Mouse (Mus musculus) embryonic facial prominence, embryonic 11.5 days (tissue): Measurements from ENCODE around the gene Lonp2. TPM values are rescaled to one million over a fixed set of nuclear protein-coding genes. Genes with fewer than 3 reads are reported as not detected.

Source experiments
- ATAC-seq: fragments of 200-750 bp; cut with Nextera tagmentation; replicated peaks from 2 replicates; pipeline ENCODE4 v1.8.0; 2017; ENCODE audit warnings: low read depth; ENCODE audit not compliant: insufficient number of reproducible peaks, low FRiP score, low TSS enrichment
- DNase-seq: peaks from one replicate; pipeline ENCODE4 v3.0.0-alpha.2; 2015; ENCODE audit warnings: low spot score
- H3K27ac ChIP-seq: fragments of 300-500 bp; sonication (generic); replicated peaks from 2 replicates; pipeline ENCODE4 v1.5.1; 2014; ENCODE audit warnings: mild to moderate bottlenecking, low read depth, low read length, control low read depth
- H3K27me3 ChIP-seq: fragments of 300-500 bp; sonication (generic); 2 replicates; pipeline ENCODE4 v1.6.1; 2014; ENCODE audit warnings: mild to moderate bottlenecking, low read length, moderate library complexity, mixed read lengths; ENCODE audit not compliant: control insufficient read depth, insufficient read depth
- H3K36me3 ChIP-seq: fragments of 300-500 bp; sonication (generic); replicated peaks from 2 replicates; pipeline ENCODE4 v1.6.1; 2014; ENCODE audit warnings: low read depth, mild to moderate bottlenecking, low read length, moderate library complexity, mixed read lengths; ENCODE audit not compliant: control insufficient read depth, insufficient read depth
- H3K4me1 ChIP-seq: fragments of 300-500 bp; sonication (generic); 2 replicates; pipeline ENCODE4 v1.6.1; 2014; ENCODE audit warnings: low read length, mixed read lengths; ENCODE audit not compliant: control insufficient read depth, insufficient read depth
- H3K4me2 ChIP-seq: fragments of 300-500 bp; sonication (generic); 2 replicates; pipeline ENCODE4 v1.6.1; 2014; ENCODE audit warnings: low read depth, mild to moderate bottlenecking, control low read depth, low read length, moderate library complexity
- H3K4me3 ChIP-seq: fragments of 300-500 bp; sonication (generic); 2 replicates; pipeline ENCODE4 v1.5.1; 2014; ENCODE audit warnings: low read depth, low read length, control low read depth
- H3K9ac ChIP-seq: fragments of 300-500 bp; sonication (generic); replicated peaks from 2 replicates; pipeline ENCODE4 v1.6.1; 2014; ENCODE audit warnings: mild to moderate bottlenecking, control low read depth, low read length
- H3K9me3 ChIP-seq: fragments of 300-500 bp; sonication (generic); replicated peaks from 2 replicates; pipeline ENCODE4 v1.6.1; 2016; ENCODE audit warnings: mild to moderate bottlenecking, low read length, inconsistent platforms, mixed read lengths; ENCODE audit not compliant: control insufficient read depth
- WGBS: fragments of 180-500 bp; shearing (Covaris S2); extraction: QIAGEN DNeasy Blood & Tissue Kit; methylation state at CpG from one replicate; pipeline ENCODE4 v1.1.7; 2014; 5-methylcytosine and 5-hydroxymethylcytosine counted together
- microRNA-seq: library from miRNA; unstranded; fragments of <30 nt; microRNA quantifications from one replicate; pipeline ENCODE4, GENCODE M21; 2016; ENCODE audit warnings: borderline number of aligned reads
- polyA plus RNA-seq: library from polyadenylated mRNA; unstranded; fragments of >200 nt; fragmentation: Nextera tagmentation; extraction: Ambion mirVana; gene quantifications from 2 replicates; pipeline ENCODE4 v1.2.1, GENCODE M21; 2014

The Lonp2 gene
- polyA plus RNA-seq, 1 experiment from 2014 or later, result 67.3 TPM

DNA sequence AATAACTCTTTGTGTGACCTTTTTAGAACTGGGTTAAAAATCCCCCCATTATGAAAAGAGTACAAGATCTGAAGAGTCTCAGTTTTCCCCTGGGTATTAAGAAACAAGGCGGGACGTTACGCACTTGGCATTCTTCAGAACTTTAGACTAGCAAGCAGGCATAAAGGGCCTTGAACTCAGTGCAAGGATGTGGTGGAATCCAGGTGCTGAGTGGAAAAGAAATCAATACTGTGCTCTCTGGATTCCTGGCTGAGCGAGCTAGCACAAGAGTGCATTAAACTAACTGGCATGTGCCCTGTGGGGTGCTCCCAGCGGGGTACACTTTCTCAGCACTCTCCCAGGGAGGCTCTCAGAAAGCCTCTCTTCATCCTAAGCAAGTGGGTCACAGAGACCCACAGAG is 139.0 kb downstream of the Lonp2 start:
- H3K4me2 ChIP-seq, result no peak overlapping the region
- no peak overlapping the region for H3K9ac ChIP-seq
- no peak for ATAC-seq
- no peak overlapping the region for H3K27ac ChIP-seq
- H3K9me3 ChIP-seq, result no peaks in the 10 kb centered on the region
- H3K36me3 ChIP-seq, result no peaks in the 10 kb centered on the region
- no peak for DNase-seq
- no peaks in the 10 kb centered on the region for H3K27me3 ChIP-seq
- H3K4me3 ChIP-seq, result no peak overlapping the region
- 51% methylated on average over 5 of the region's 5 CpGs for WGBS
- no peaks in the 10 kb centered on the region for H3K4me1 ChIP-seq

- no peaks in the 10 kb centered on the region for H3K4me1 ChIP-seq
- H3K27me3 ChIP-seq, result no peaks in the 10 kb centered on the region
- H3K36me3 ChIP-seq, result no peaks in the 10 kb centered on the region
- 88% methylated on average over 10 of the region's 10 CpGs for WGBS
- ATAC-seq, result no peak
- H3K27ac ChIP-seq, result no peak overlapping the region
- no peak overlapping the region for H3K4me2 ChIP-seq
- no peak for DNase-seq
- H3K9ac ChIP-seq, result no peak overlapping the region
- H3K4me3 ChIP-seq, result no peak overlapping the region
- no peaks in the 10 kb centered on the region for H3K9me3 ChIP-seq
These were observed 141.3 kb downstream of the Lonp2 start for GRCm38 (mm10) chr8:86765155-86765554.

- DNase-seq, result no peak
- ATAC-seq, result no peak
- Histone ChIP-seq H3K4me1 (no peaks in the 10 kb centered on the region), H3K27me3 (no peaks in the 10 kb centered on the region), H3K4me3 (no peak overlapping the region), H3K9ac (no peak overlapping the region), H3K9me3 (no peaks in the 10 kb centered on the region), H3K27ac (no peak overlapping the region), H3K4me2 (no peak overlapping the region), H3K36me3 (no peaks in the 10 kb centered on the region)
- 92% methylated on average over 8 of the region's 8 CpGs for WGBS
These were observed 141.8 kb downstream of the Lonp2 start for GRCm38 (mm10) chr8:86765669-86766068.

DNA sequence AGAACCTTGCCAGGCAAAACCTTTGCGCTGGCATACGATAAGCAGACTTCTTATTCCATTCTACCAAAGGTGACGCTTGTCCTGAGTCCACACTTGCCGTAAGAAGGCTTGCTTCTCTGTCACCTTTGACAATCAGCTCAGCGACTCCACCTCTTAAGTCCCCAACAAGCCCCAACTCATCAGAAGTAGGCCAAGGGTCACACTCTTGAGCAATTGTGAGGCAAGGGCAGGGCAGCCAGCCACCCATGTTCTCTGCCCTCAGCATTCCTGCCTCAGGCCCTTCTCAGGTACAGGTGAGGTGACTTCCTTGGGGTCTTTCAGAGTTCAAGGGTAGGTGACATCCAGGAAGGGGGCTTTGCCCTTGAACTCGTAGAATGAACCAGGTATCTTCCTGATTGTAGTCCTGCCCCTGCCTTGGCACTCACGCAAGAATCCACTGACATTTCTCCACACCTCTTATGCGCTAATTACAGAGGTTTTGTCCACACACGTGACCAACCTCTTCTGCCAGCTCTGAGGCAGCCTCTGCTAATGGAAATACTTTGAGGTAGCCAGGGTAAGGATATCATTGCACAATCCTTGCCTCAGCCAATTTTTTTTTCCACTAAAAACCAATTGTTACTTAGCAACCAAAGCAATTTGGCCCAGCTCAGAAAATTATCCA is 142.8 kb downstream of the Lonp2 start:
- Histone ChIP-seq H3K4me2 (no peak overlapping the region), H3K9me3 (no peaks in the 10 kb centered on the region), H3K9ac (no peak overlapping the region), H3K27me3 (no peaks in the 10 kb centered on the region), H3K4me1 (no peaks in the 10 kb centered on the region), H3K27ac (no peak overlapping the region), H3K36me3 (no peaks in the 10 kb centered on the region), H3K4me3 (no peak overlapping the region)
- ATAC-seq, result no peak
- WGBS, result 81% methylated on average over 9 of the region's 9 CpGs
- no peak for DNase-seq

DNA sequence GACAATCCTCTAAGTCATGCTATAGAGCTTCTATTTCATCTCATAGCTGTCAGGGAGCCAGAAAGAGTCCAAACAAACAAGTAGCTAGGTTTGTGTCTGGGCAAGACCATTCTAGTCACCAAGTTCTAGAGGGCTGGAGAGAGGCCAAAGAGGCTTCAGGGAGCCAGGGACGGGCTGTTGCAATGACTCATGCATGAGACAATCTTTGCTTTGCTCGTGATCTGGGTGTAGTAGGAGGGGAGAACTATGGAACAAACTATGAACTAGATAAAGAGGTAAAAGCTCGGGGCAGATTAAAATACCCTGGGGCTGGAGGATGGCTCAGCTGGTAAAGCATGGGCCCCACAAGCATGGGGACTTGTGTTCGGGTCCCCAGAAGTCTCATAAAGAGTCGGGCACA is 144.7 kb downstream of the Lonp2 start:
- Histone ChIP-seq H3K36me3 (no peaks in the 10 kb centered on the region), H3K4me3 (no peak overlapping the region), H3K9ac (no peak overlapping the region), H3K27ac (no peak overlapping the region), H3K4me2 (no peak overlapping the region), H3K4me1 (no peaks in the 10 kb centered on the region), H3K27me3 (no peaks in the 10 kb centered on the region), H3K9me3 (no peaks in the 10 kb centered on the region)
- no peak for ATAC-seq
- no peak for DNase-seq
- 88% methylated on average over 5 of the region's 5 CpGs for WGBS

GRCm38 (mm10) chr8:86769945-86770715 is 146.3 kb downstream of the Lonp2 start:
- H3K9ac ChIP-seq, result no peak overlapping the region
- no peaks in the 10 kb centered on the region for H3K9me3 ChIP-seq
- no peak overlapping the region for H3K4me2 ChIP-seq
- WGBS, result 55% methylated on average over 1 of the region's 1 CpGs
- no peaks in the 10 kb centered on the region for H3K27me3 ChIP-seq
- ATAC-seq (no peak), DNase-seq (no peak)
- no peaks in the 10 kb centered on the region for H3K36me3 ChIP-seq
- H3K4me1 ChIP-seq, result no peaks in the 10 kb centered on the region
- H3K27ac ChIP-seq, result no peak overlapping the region
- no peak overlapping the region for H3K4me3 ChIP-seq

Small RNA genes within 50 kb of the gene (microRNA-seq; reads per million reads assigned to microRNA genes)
- not detected for gene Gm44348

Other genes with a start within 250 kb of the Lonp2 start
- gene Abcc12, start 43.4 kb upstream of the Lonp2 start, polyA plus RNA-seq, result not detected in 2 replicates
- gene Gm10638, start 121.7 kb downstream of the Lonp2 start, polyA plus RNA-seq, result 4.3 and 5.2 TPM in 2 replicates
- 74.9 and 84.7 TPM in 2 replicates for gene Siah1a, start 121.9 kb downstream of the Lonp2 start, polyA plus RNA-seq